Mouse (Mus musculus) olfactory bulb, adult 2 months (tissue): Measurements from ENCODE around the gene Gpr19. TPM values are rescaled to one million over a fixed set of nuclear protein-coding genes. Genes with fewer than 3 reads are reported as not detected.

ENCODE experiments used
- H3K27ac ChIP-seq: fragments of 200-500 bp; 2 replicates; pipeline ENCODE4 v1.5.1; 2012; ENCODE audit warnings: low read depth, low read length; ENCODE audit not compliant: insufficient read depth
- H3K4me1 ChIP-seq: fragments of 200-500 bp; 2 replicates; pipeline ENCODE4 v1.6.1; 2012; ENCODE audit warnings: low read length; ENCODE audit not compliant: control insufficient read depth, insufficient read depth
- H3K4me3 ChIP-seq: fragments of 200-500 bp; 2 replicates; pipeline ENCODE4 v1.5.1; 2012; ENCODE audit warnings: mild to moderate bottlenecking, low read depth, low read length, moderate library complexity; ENCODE audit not compliant: insufficient read depth
- CTCF ChIP-seq: fragments of 200-500 bp; IDR thresholded peaks from 2 replicates; pipeline ENCODE4 v1.5.1; 2012; ENCODE audit warnings: low read depth, mild to moderate bottlenecking, low read length, moderate library complexity; ENCODE audit not compliant: insufficient read depth
- POLR2A ChIP-seq: fragments of 200-500 bp; IDR thresholded peaks from 2 replicates; pipeline ENCODE4 v1.6.1; 2012; ENCODE audit warnings: mild to moderate bottlenecking, low read depth, low read length, moderate library complexity; ENCODE audit not compliant: insufficient read depth
- WGBS: fragments of 180-500 bp; shearing (Covaris S2); methylation state at CpG from one replicate; pipeline ENCODE4 v1.1.7; 2018; 5-methylcytosine and 5-hydroxymethylcytosine counted together
- polyA plus RNA-seq: library from polyadenylated mRNA; stranded (reverse); fragments of >200 nt; gene quantifications from 2 replicates; pipeline ENCODE4 v1.2.4, GENCODE M21; 2012; ENCODE audit warnings: low replicate concordance; ENCODE audit not compliant: missing spikeins, insufficient read depth, insufficient read length

The Gpr19 gene
- polyA plus RNA-seq, 1 experiment: not detected

DNA sequence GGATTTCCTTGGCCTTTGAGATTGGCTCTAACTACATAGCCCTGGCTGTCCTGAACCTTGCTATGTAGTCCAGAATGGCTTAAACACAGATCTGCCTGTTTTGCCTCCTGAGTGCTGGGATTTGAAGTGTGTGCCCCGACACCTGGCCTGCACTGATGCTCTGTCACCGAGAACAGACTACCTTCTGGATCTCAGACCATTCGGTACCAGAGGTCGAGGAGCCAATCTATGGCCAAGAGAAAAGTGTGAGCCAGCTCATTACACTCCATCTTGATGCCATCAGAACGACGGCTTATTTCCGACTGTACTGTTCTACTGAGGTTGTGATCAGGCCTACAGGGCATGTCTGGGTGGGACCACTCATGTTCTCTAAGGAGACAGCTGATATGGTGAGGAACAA is 32.3 kb downstream of the Gpr19 start:
- Histone ChIP-seq H3K4me3 (no peak overlapping the region), H3K27ac (no peak overlapping the region), H3K4me1 (peaks cover 6% of the 10 kb centered on the region)
- WGBS: 94% methylated on average over 7 of the region's 7 CpGs
- TF ChIP-seq CTCF: no peak
- no peak for TF ChIP-seq POLR2A

DNA sequence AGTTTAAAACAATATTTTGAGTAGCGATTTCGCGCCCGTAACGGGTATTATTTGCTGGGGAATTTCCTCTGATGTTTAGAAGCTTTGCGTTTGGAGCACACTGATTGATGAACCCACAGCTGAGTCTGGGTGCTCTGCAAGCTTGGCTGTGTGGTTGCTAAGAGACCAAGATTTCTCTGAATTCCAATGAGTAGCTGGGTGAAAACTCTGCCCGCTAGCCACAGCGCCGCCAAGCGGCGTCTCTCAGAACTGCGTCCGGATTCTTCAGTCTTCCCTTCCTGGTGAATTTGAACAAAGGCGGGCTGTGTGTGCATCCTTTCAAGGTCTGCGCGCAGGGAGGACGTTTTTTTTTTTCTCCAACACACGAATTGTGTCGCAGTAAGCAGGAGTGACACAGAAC is 35.2 kb downstream of the Gpr19 start:
- TF ChIP-seq CTCF: peak; percentile 94
- no peak for TF ChIP-seq POLR2A
- under 1% methylated on average over 19 of the region's 19 CpGs for WGBS

DNA sequence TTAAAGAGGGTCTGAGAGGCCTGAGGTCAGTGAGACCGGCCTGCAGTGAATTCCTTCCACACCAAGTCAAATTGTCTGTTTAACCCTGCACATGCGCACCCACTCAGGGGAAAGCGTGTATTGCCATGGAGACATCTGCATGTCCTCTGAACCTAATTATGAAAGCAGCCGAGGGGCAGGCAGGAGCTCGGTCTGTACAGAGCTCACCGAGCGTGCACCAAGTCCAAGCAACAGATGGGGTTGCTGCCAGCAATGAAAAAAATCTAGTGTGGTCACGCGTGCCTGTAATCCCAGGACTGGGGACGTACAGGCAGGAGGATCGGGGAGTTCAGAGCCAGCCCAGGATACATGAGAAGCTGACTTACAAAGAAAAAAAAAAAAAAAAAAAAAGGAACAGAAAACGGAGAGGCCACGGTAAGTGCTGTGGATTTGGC is 35.7 kb downstream of the Gpr19 start:
- Histone ChIP-seq H3K4me1 (peaks cover 6% of the 10 kb centered on the region), H3K27ac (peak overlapping the region; percentile 55; the same call in 1 of the 2 replicates), H3K4me3 (peak overlapping the region; percentile 23)
- TF ChIP-seq CTCF (no peak), POLR2A (no peak)
- 10% methylated on average over 13 of the region's 13 CpGs for WGBS

More for the DNA sequence above, 35.2 kb downstream of the Gpr19 start:
- H3K4me3 ChIP-seq: no peak overlapping the region
- no peak overlapping the region for H3K27ac ChIP-seq
- H3K4me1 ChIP-seq: peaks cover 6% of the 10 kb centered on the region

DNA sequence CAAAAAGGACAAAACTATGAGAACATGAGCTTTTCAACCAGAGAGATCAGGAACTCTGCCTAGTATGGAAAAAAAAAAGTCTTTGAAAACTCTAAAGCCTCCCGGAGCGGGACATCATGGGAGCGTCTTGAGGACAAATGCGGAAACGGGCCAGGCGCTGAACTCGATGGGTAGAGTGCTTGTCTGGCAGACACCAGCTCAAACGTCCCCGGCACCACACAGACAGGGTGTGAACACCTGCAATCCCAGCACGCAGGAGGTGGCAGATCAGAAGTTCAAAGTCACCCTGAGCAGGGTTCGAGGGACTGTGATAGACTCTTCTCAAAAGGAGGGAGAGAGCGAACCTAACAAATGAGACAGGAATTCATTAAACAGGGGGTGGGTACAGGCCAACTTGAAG is 37.0 kb downstream of the Gpr19 start:
- Histone ChIP-seq H3K4me3 (no peak overlapping the region), H3K27ac (no peak overlapping the region), H3K4me1 (peaks cover 6% of the 10 kb centered on the region)
- 90% methylated on average over 12 of the region's 12 CpGs for WGBS
- TF ChIP-seq CTCF: no peak
- TF ChIP-seq POLR2A: no peak

DNA sequence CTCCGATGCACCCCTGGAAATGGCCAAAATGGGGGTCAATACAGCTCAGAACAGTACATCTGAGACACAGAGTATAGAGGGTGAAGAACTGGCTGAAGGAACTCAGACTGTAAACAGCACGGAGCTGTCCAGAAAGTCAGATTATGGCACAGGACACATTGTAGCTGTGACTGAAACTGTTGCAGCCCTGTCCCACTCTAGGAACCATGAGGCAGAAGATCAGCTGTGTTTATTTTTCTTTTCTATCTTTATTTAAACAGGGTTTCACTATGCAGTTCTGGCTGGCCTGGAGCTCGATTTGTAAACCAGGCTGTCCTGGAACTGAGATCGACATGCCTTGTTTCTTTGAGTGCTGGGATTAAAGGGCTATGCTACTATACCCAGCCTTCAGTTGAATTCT is 38.1 kb downstream of the Gpr19 start:
- TF ChIP-seq POLR2A (no peak), CTCF (no peak)
- H3K4me3 ChIP-seq: no peak overlapping the region
- WGBS: 78% methylated on average over 4 of the region's 4 CpGs
- H3K27ac ChIP-seq: no peak overlapping the region
- peaks cover 6% of the 10 kb centered on the region for H3K4me1 ChIP-seq

DNA sequence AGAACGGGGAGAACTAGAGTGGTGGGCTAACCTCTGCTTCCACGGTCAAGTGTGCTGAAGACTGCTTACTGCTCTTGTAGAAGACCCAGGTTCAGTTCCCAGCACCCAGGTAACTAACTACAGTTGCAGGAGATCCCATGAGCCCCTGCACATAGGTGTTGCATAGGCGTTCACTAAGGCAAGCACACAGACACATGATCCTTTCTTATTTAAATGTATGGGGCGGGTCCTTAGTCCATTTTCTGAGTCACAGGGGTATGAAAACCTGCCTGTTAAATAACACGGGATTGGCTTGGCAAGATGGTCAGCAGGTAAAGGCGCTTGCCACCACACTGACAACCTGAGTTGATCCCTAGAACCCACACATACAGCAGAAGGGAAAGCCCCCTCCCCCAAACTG is 39.4 kb downstream of the Gpr19 start:
- TF ChIP-seq POLR2A: no peak
- TF ChIP-seq CTCF: no peak
- Histone ChIP-seq H3K4me3 (no peak overlapping the region), H3K27ac (no peak overlapping the region), H3K4me1 (peaks cover 6% of the 10 kb centered on the region)
- 97% methylated on average over 6 of the region's 6 CpGs for WGBS

DNA sequence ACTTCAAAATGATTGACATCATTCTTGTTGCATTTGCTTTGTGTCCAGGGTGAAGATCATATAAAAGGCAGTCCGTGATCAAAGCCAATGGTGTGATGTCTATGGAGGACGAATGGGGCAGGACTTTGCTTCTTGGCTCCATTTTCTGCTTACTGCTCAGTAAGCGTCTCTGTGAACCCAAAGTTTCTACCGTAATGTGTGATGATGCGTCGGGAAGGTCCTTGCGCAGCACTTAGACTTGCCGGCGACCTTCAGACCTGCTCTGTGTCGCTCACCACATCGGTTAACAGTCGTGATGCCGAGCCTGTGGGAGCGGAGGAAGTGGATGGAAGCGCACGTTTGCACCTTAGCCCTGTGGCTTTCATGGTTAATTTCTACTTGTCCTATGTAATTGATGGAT is 42.5 kb downstream of the Gpr19 start:
- no peak overlapping the region for H3K4me3 ChIP-seq
- 93% methylated on average over 16 of the region's 16 CpGs for WGBS

DNA sequence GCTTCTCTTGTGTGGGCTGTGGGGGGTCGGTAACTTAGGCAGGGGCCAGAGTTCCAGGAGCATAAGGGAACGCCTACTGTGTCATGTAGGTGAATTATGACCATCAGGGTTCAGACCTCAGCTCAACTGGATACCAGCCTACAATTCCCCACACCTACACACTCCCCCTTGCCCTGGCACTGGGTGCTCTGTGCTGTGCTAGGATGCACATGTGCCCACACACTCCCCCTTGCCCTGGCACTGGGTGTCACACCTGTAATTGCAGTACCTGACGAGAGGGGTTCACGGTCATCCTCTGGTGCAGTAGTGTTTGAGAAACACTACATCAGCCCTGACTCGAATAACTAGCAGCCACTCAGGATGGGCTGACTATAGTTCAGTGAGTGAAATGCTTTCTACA is 43.6 kb downstream of the Gpr19 start:
- TF ChIP-seq CTCF: no peak
- no peak for TF ChIP-seq POLR2A
- Histone ChIP-seq H3K27ac (no peak overlapping the region), H3K4me3 (no peak overlapping the region), H3K4me1 (no peaks in the 10 kb centered on the region)
- 93% methylated on average over 5 of the region's 5 CpGs for WGBS

More for the DNA sequence above, 42.5 kb downstream of the Gpr19 start:
- TF ChIP-seq CTCF (no peak), POLR2A (no peak)
- Histone ChIP-seq H3K4me1 (no peaks in the 10 kb centered on the region), H3K27ac (no peak overlapping the region)

DNA sequence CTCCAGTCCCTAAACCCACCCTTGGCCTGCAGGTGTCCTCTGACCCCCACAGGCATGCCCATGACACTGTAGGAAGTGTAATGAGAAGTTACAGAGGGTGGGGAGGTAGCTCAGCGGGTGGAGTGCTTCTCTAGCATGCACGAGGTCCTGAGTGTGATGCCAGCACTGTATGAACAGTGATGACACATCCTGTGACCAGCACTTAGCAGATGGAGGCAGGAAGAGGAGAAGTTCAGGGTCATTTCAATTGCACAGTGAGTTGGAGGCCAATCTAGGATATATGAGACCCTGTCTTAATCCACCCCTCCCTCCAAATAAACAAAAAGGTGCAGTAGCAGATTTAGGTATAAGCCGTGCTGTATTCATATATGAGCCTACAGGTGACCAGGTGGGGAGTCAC is 48.4 kb downstream of the Gpr19 start:
- H3K27ac ChIP-seq: no peak overlapping the region

DNA sequence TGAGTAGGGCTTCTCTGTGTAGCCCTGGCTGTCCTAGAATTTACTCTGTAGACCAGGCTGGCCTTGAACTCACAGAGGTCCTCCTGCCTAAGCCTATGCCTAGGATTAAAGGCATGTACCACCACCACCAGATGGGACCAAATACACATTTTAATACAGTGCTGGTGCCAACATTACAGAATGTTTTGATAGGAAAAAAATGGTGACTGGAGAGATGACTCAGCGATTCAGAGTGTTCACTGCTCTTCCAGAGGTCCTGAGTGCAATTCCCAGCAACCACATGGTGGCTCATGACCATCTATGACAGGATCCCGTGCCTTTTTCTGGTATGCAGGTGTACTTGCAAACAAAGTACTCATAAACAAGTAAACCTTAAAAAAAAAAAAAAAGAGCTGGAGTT is 48.9 kb downstream of the Gpr19 start:
- 79% methylated on average over 2 of the region's 2 CpGs for whole genome bisulfite sequencing
- no peak overlapping the region for H3K27ac ChIP-seq
- no peak overlapping the region for H3K4me3 ChIP-seq
- H3K4me1 ChIP-seq: 0 out of 2 replicates have a peak, but pooled peaks cover 5% of the 10 kb centered on the region
- no peak for TF ChIP-seq POLR2A
- TF ChIP-seq CTCF: no peak

More for the DNA sequence above, 48.4 kb downstream of the Gpr19 start:
- WGBS: 69% methylated on average over 3 of the region's 3 CpGs
- TF ChIP-seq CTCF (no peak), POLR2A (no peak)
- H3K4me3 ChIP-seq: no peak overlapping the region
- H3K4me1 ChIP-seq: 0 out of 2 replicates have a peak, but pooled peaks cover 5% of the 10 kb centered on the region
